Mouse (Mus musculus) liver, adult 2 months (tissue): ENCODE results near the gene Gm47791.

ENCODE experiments used
- CTCF ChIP-seq: fragments of 200-500 bp; IDR thresholded peaks from 2 replicates; pipeline ENCODE4 v1.5.1; 2011; ENCODE audit warnings: low read depth, low read length, control low read depth
- POLR2A ChIP-seq: fragments of 200-500 bp; IDR thresholded peaks from 2 replicates; pipeline ENCODE4 v1.6.1; 2011; ENCODE audit warnings: low read length, control low read depth; ENCODE audit not compliant: insufficient read depth; ENCODE audit errors: extremely low read depth

GRCm38 (mm10) chr1:82738066-82738465 lies 33.0 kb downstream of the Gm47791 start:
- TF ChIP-seq CTCF, result no peak
- no peak for TF ChIP-seq POLR2A
